Mouse (Mus musculus) C2C12 (cell line): ENCODE measurements around the gene Il2rb. TPM values are rescaled to one million over a fixed set of nuclear protein-coding genes. Genes with fewer than 3 reads are reported as not detected.

Experiments used
- H3K27me3 ChIP-seq: one replicate; pipeline ENCODE4 v1.6.1; 2011; ENCODE audit not compliant: control insufficient read depth, insufficient read depth, insufficient read length
- H3K36me3 ChIP-seq: one replicate; pipeline ENCODE4 v1.6.1; 2011; ENCODE audit not compliant: control insufficient read depth, insufficient read depth
- H3K4me3 ChIP-seq: one replicate; pipeline ENCODE4 v1.5.1; 2011; ENCODE audit warnings: mild to moderate bottlenecking, control low read depth; ENCODE audit not compliant: poor library complexity, insufficient read depth, severe bottlenecking
- H3K79me2 ChIP-seq: one replicate; pipeline ENCODE4 v1.6.1; 2011; ENCODE audit not compliant: control insufficient read depth, insufficient read depth
- H3K79me3 ChIP-seq: one replicate; pipeline ENCODE4 v1.6.1; 2011; ENCODE audit warnings: low read depth, control low read depth
- H3ac ChIP-seq: one replicate; pipeline ENCODE3; 2011; ENCODE audit warnings: low read depth; ENCODE audit not compliant: control insufficient read depth, insufficient read length
- CEBPB ChIP-seq: IDR thresholded peaks from one replicate; pipeline ENCODE4 v1.6.1; 2011; ENCODE audit warnings: low read depth, mild to moderate bottlenecking, control low read depth, moderate library complexity
- CTCF ChIP-seq: IDR thresholded peaks from one replicate; pipeline ENCODE4 v1.5.1; 2011; ENCODE audit not compliant: control insufficient read depth, insufficient read depth, insufficient read length
- FOSL1 ChIP-seq: IDR thresholded peaks from one replicate; pipeline ENCODE4 v1.8.0; 2011; ENCODE audit warnings: mild to moderate bottlenecking, low read length; ENCODE audit not compliant: poor library complexity, insufficient read depth, severe bottlenecking
- MAX ChIP-seq: IDR thresholded peaks from one replicate; pipeline ENCODE4 v1.6.1; 2011; ENCODE audit warnings: mild to moderate bottlenecking, control low read depth
- MYOD1 ChIP-seq: IDR thresholded peaks from one replicate; pipeline ENCODE4 v1.6.1; 2011; ENCODE audit warnings: low read depth; ENCODE audit not compliant: control insufficient read depth, insufficient read length
- MYOG ChIP-seq: IDR thresholded peaks from one replicate; pipeline ENCODE4 v1.6.1; 2011; ENCODE audit not compliant: control insufficient read depth, insufficient read length; ENCODE audit errors: extremely low read depth
- USF1 ChIP-seq: IDR thresholded peaks from one replicate; pipeline ENCODE4 v1.6.1; 2011; ENCODE audit warnings: low read depth, mild to moderate bottlenecking, control low read depth, moderate library complexity
- polyA plus RNA-seq: library from polyadenylated mRNA; unstranded; fragments of >200 nt; fragmentation: generic; extraction: Trizol; gene quantifications from one replicate; pipeline ENCODE4 v1.2.1, GENCODE M21; 2012; ENCODE audit warnings: missing spikeins

The Il2rb gene
- polyA plus RNA-seq, 1 experiment: 0.01 TPM

- no peak for TF ChIP-seq CTCF
- TF ChIP-seq CEBPB: no peak
- TF ChIP-seq MYOD1: no peak
- Histone ChIP-seq H3K4me3 (no peak overlapping the region), H3ac (no peak overlapping the region), H3K79me3 (no peaks in the 10 kb centered on the region), H3K79me2 (no peaks in the 10 kb centered on the region), H3K27me3 (peaks cover 37% of the 10 kb centered on the region), H3K36me3 (no peaks in the 10 kb centered on the region)
These were observed 8.0 kb downstream of the Il2rb start for GRCm38 (mm10) chr15:78487066-78487465.

GRCm38 (mm10) chr15:78486564-78486963 is 8.5 kb downstream of the Il2rb start:
- H3K27me3 ChIP-seq: peaks cover 37% of the 10 kb centered on the region
- TF ChIP-seq MYOD1: peak; percentile 49
- TF ChIP-seq FOSL1: no peak
- no peaks in the 10 kb centered on the region for H3K79me3 ChIP-seq
- H3ac ChIP-seq: no peak overlapping the region
- no peaks in the 10 kb centered on the region for H3K36me3 ChIP-seq
- H3K79me2 ChIP-seq: no peaks in the 10 kb centered on the region
- no peak overlapping the region for H3K4me3 ChIP-seq

GRCm38 (mm10) chr15:78483311-78483710 is 11.8 kb downstream of the Il2rb start:
- no peaks in the 10 kb centered on the region for H3K79me2 ChIP-seq

GRCm38 (mm10) chr15:78482518-78482917 is 12.6 kb downstream of the Il2rb start:
- Histone ChIP-seq H3K4me3 (no peak overlapping the region), H3K27me3 (peaks cover 32% of the 10 kb centered on the region)
- TF ChIP-seq FOSL1 (no peak), CEBPB (no peak), MYOD1 (no peak), USF1 (no peak), MYOG (no peak), MAX (no peak), CTCF (no peak)

More at GRCm38 (mm10) chr15:78483311-78483710, 11.8 kb downstream of the Il2rb start:
- Histone ChIP-seq H3K36me3 (no peaks in the 10 kb centered on the region), H3K27me3 (peaks cover 32% of the 10 kb centered on the region), H3ac (no peak overlapping the region), H3K4me3 (no peak overlapping the region), H3K79me3 (no peaks in the 10 kb centered on the region)
- TF ChIP-seq MYOD1 (peak; percentile 4), CTCF (no peak)

GRCm38 (mm10) chr15:78481448-78482000 is 13.5 kb downstream of the Il2rb start:
- Histone ChIP-seq H3K79me3 (no peaks in the 10 kb centered on the region), H3K79me2 (no peaks in the 10 kb centered on the region), H3K36me3 (no peaks in the 10 kb centered on the region), H3K4me3 (no peak overlapping the region), H3K27me3 (peaks cover 27% of the 10 kb centered on the region), H3ac (no peak overlapping the region)
- TF ChIP-seq MAX: no peak
- no peak for TF ChIP-seq USF1
- no peak for TF ChIP-seq MYOD1
- no peak for TF ChIP-seq CEBPB
- TF ChIP-seq CTCF: peak; percentile 36
- no peak for TF ChIP-seq MYOG
- no peak for TF ChIP-seq FOSL1

More at GRCm38 (mm10) chr15:78482518-78482917, 12.6 kb downstream of the Il2rb start:
- no peaks in the 10 kb centered on the region for H3K79me3 ChIP-seq
- no peaks in the 10 kb centered on the region for H3K36me3 ChIP-seq
- no peaks in the 10 kb centered on the region for H3K79me2 ChIP-seq
- H3ac ChIP-seq: no peak overlapping the region

- TF ChIP-seq MYOD1 (no peak), CEBPB (no peak), FOSL1 (no peak), CTCF (no peak), MYOG (no peak), MAX (no peak), USF1 (no peak)
These were observed 14.1 kb downstream of the Il2rb start for GRCm38 (mm10) chr15:78480991-78481390.

More at GRCm38 (mm10) chr15:78480991-78481390, 14.1 kb downstream of the Il2rb start:
- no peak overlapping the region for H3ac ChIP-seq
- no peak overlapping the region for H3K4me3 ChIP-seq
- H3K36me3 ChIP-seq: no peaks in the 10 kb centered on the region
- H3K27me3 ChIP-seq: peaks cover 25% of the 10 kb centered on the region
- H3K79me2 ChIP-seq: no peaks in the 10 kb centered on the region
- no peaks in the 10 kb centered on the region for H3K79me3 ChIP-seq
